Mouse (Mus musculus) G1E (cell line): ENCODE results near the gene Mkrn1.

Experiments used
- CTCF ChIP-seq: IDR thresholded peaks from 2 replicates; pipeline ENCODE4 v1.5.1; 2012; ENCODE audit warnings: low read depth, low read length, inconsistent platforms, mixed read lengths
- GATA1 ChIP-seq: IDR thresholded peaks from 2 replicates; pipeline ENCODE4 v1.6.1; 2012; ENCODE audit warnings: borderline replicate concordance, low read length, inconsistent platforms, mixed read lengths
- GATA2 ChIP-seq: IDR thresholded peaks from 2 replicates; pipeline ENCODE4 v1.6.1; 2012; ENCODE audit warnings: low read depth, low read length, inconsistent platforms, borderline replicate concordance

- TF ChIP-seq CTCF, result no peak
- TF ChIP-seq GATA2, result no peak
- TF ChIP-seq GATA1, result no peak
Observed at GRCm38 (mm10) chr6:39419851-39420721, at the start of gene Mkrn1.
